Comparison of ENCODE assay signal across 13 mouse cellular contexts in the genomic region with DNA sequence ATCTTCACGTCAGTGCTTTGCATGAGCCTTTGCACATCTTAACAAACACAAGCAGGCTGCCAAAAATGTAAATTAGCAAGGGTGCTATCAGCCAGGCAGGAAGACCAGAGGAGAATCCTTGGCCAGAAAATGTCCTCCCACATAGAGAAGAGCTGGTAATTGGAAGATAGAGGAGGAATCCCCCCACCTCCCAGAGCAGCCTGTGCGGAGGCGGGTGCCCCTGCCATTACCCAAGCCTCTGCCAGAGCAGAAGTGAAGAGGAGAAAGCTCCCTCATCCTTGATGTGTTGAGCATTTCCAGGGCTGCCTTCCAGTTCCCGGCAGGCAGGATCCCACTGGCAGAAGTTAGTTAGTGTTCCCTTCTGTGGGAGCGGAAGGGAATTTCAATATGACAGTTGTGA. TPM values are rescaled to one million over a fixed set of nuclear protein-coding genes. Genes with fewer than 3 reads are reported as not detected.
DNase-seq lines count a peak whose midpoint lies in the region; ATAC-seq and TF ChIP-seq lines count a peak whose summit lies in the region.
"Had no signal": no experiment of that assay in that cellular context is flagged by ENCODE, and none has a peak within 500 bp of the region (broad histone marks: within the 10 kb centered on the region; RNA-seq: fewer than 3 reads in every experiment).

No protein-coding gene starts in this region.

- H3K9me3 ChIP-seq in midbrain, postnatal 0 days (ENCODE audit: low read length), result no peaks in the 10 kb centered on the region
- H3K9me3 ChIP-seq in midbrain, embryonic 13.5 days, result no peaks in the 10 kb centered on the region
- H3K9me3 ChIP-seq: embryonic facial prominence, embryonic 10.5 days had no signal

- H3K27ac ChIP-seq in midbrain, postnatal 0 days (ENCODE audit: low read depth, low read length), result no peak overlapping the region
- H3K27ac ChIP-seq in midbrain, embryonic 13.5 days, result no peak overlapping the region
- H3K27ac ChIP-seq: embryonic facial prominence, embryonic 10.5 days had no signal

- no peaks in the 10 kb centered on the region for H3K27me3 ChIP-seq in midbrain, postnatal 0 days (ENCODE audit: insufficient read depth, low read length)
- no peaks in the 10 kb centered on the region for H3K27me3 ChIP-seq in midbrain, embryonic 13.5 days

- no peak overlapping the region for H3K4me2 ChIP-seq in midbrain, postnatal 0 days (ENCODE audit: low read depth, low read length, poor library complexity, severe bottlenecking)
- no peak overlapping the region for H3K4me2 ChIP-seq in midbrain, embryonic 13.5 days (replicated peaks)

- WGBS in midbrain, postnatal 0 days, result 84% methylated on average over 5 of the region's 5 CpGs
- WGBS in midbrain, embryonic 13.5 days, result 92% methylated on average over 5 of the region's 5 CpGs

- H3K9ac ChIP-seq in midbrain, postnatal 0 days (replicated peaks; ENCODE audit: low read length, poor library complexity, severe bottlenecking), result no peak overlapping the region
- no peak overlapping the region for H3K9ac ChIP-seq in midbrain, embryonic 13.5 days (replicated peaks)

- no peaks in the 10 kb centered on the region for H3K4me1 ChIP-seq in midbrain, postnatal 0 days (ENCODE audit: insufficient read depth, low read length)
- H3K4me1 ChIP-seq in midbrain, embryonic 13.5 days (replicated peaks), result no peaks in the 10 kb centered on the region
- H3K4me1 ChIP-seq: embryonic facial prominence, embryonic 10.5 days had no signal

- H3K4me3 ChIP-seq in midbrain, postnatal 0 days (ENCODE audit: low read depth, low read length), result no peak overlapping the region
- H3K4me3 ChIP-seq in midbrain, embryonic 13.5 days (replicated peaks), result no peak overlapping the region
- H3K4me3 ChIP-seq: embryonic facial prominence, embryonic 10.5 days had no signal

- TF ChIP-seq CTCF in midbrain, postnatal 0 days (IDR thresholded peaks at IDR 0.05), result no peak

- no peak; the same call in 1 of the 2 replicates for ATAC-seq in midbrain, postnatal 0 days (ENCODE audit: low FRiP score)
- no peak for ATAC-seq in midbrain, embryonic 13.5 days

- 0 out of 2 replicates have a peak, but pooled peaks cover 4% of the 10 kb centered on the region for H3K36me3 ChIP-seq in midbrain, postnatal 0 days (ENCODE audit: insufficient read depth, low read length)
- 0 out of 2 replicates have a peak, but pooled peaks cover 6% of the 10 kb centered on the region for H3K36me3 ChIP-seq in midbrain, embryonic 13.5 days
- H3K36me3 ChIP-seq: embryonic facial prominence, embryonic 10.5 days had no signal

- DNase-seq in cerebellum, postnatal 14 days, result peak; percentile 42 to 45
- DNase-seq in cerebellum, adult 8-10 months, result no peak
- DNase-seq in midbrain, postnatal 0 days (ENCODE audit: low spot score), result peak; percentile 28
- peak; percentile 80 to 88 for DNase-seq in left cerebral cortex, adult 9 months (ENCODE audit: low spot score in 2 of 2)
- peak; percentile 41 for DNase-seq in testis, postnatal 10 days (ENCODE audit: low spot score)
- DNase-seq in c-Kit-positive CD71-positive TER-119-positive erythroid progenitor cells, embryonic 14.5 days (ENCODE audit: low spot score), result no peak
- no peak for DNase-seq in lung, postnatal 4 days
- DNase-seq: kidney, postnatal 10 days had no signal

RNA-seq across cellular contexts. Expression of gene Gm9767, which starts 43.1 kb away (rescaled TPM):
- 0.82 and 1.7 TPM in 2 replicates for total RNA-seq in midbrain, postnatal 0 days (2014; rRNA removed)
- 1.3 and 2.5 TPM in 2 replicates for polyA plus RNA-seq in midbrain, postnatal 0 days (2015; fragmentation: Nextera tagmentation; extraction: Ambion mirVana)
- 1.3 and 1.5 TPM in 2 replicates for polyA plus RNA-seq in midbrain, embryonic 13.5 days (2015; fragmentation: Nextera tagmentation; extraction: Ambion mirVana)
- total RNA-seq: gastrocnemius, postnatal 4 days; hematopoietic stem cell, adult 5-6 weeks had no signal
- polyA plus RNA-seq: embryonic facial prominence, embryonic 10.5 days; lung, embryonic 16.5 days had no signal

RNA-seq across cellular contexts. Expression of gene Tmem200a, which starts 43.9 kb away (rescaled TPM):
- 32.0 and 42.6 TPM in 2 replicates for total RNA-seq in midbrain, postnatal 0 days (2014; rRNA removed)
- 20.7 and 21.6 TPM in 2 replicates for polyA plus RNA-seq in midbrain, postnatal 0 days (2015; fragmentation: Nextera tagmentation; extraction: Ambion mirVana)
- polyA plus RNA-seq in midbrain, embryonic 13.5 days (2015; fragmentation: Nextera tagmentation; extraction: Ambion mirVana), result 31.2 and 34.6 TPM in 2 replicates
- total RNA-seq: hematopoietic stem cell, adult 5-6 weeks had no signal

Comparison
In these comparisons a context has a peak if more than half of its experiments do, and no peak if none do; other contexts are left out.
1. DNase-seq: peak in cerebellum, postnatal 14 days (2 of 2), midbrain, postnatal 0 days (single experiment), left cerebral cortex, adult 9 months (2 of 2) and testis, postnatal 10 days (single experiment); none in cerebellum, adult 8-10 months (single experiment), c-Kit-positive CD71-positive TER-119-positive erythroid progenitor cells, embryonic 14.5 days (single experiment) and lung, postnatal 4 days (0 of 2).